Mouse (Mus musculus) stomach, embryonic 14.5 days (tissue): ENCODE measurements around the gene 2300002M23Rik. TPM values are rescaled to one million over a fixed set of nuclear protein-coding genes. Genes with fewer than 3 reads are reported as not detected.

Source experiments
- ATAC-seq: fragments of 200-750 bp; cut with Nextera tagmentation; 2 replicates; pipeline ENCODE4 v1.8.0; 2017; ENCODE audit warnings: low read depth, moderate TSS enrichment; ENCODE audit not compliant: insufficient number of reproducible peaks, insufficient read depth, low FRiP score
- H3K27ac ChIP-seq: fragments of 300-500 bp; sonication (generic); 2 replicates; pipeline ENCODE4 v1.5.1; 2014; ENCODE audit warnings: mild to moderate bottlenecking, low read length, moderate library complexity, mixed read lengths
- H3K27me3 ChIP-seq: fragments of 300-500 bp; sonication (generic); 2 replicates; pipeline ENCODE4 v1.6.1; 2014; ENCODE audit warnings: low read length, control low read depth, mixed read lengths; ENCODE audit not compliant: control insufficient read depth, insufficient read depth
- H3K36me3 ChIP-seq: fragments of 300-500 bp; sonication (generic); 2 replicates; pipeline ENCODE4 v1.6.1; 2014; ENCODE audit warnings: mild to moderate bottlenecking, control low read depth, low read length, moderate library complexity, mixed read lengths; ENCODE audit not compliant: control insufficient read depth, insufficient read depth
- H3K4me1 ChIP-seq: fragments of 300-500 bp; sonication (generic); 2 replicates; pipeline ENCODE4 v1.6.1; 2014; ENCODE audit warnings: low read length, control low read depth, mixed read lengths; ENCODE audit not compliant: control insufficient read depth, insufficient read depth
- H3K4me2 ChIP-seq: fragments of 300-500 bp; sonication (generic); replicated peaks from 2 replicates; pipeline ENCODE4 v1.6.1; 2014; ENCODE audit warnings: low read depth, low read length, control low read depth
- H3K4me3 ChIP-seq: fragments of 300-500 bp; sonication (generic); 2 replicates; pipeline ENCODE4 v1.5.1; 2014; ENCODE audit warnings: low read depth, low read length, control low read depth
- H3K9ac ChIP-seq: fragments of 300-500 bp; sonication (generic); replicated peaks from 2 replicates; pipeline ENCODE4 v1.6.1; 2014; ENCODE audit warnings: low read depth, mild to moderate bottlenecking, control low read depth, low read length, moderate library complexity, mixed read lengths
- H3K9me3 ChIP-seq: fragments of 300-500 bp; sonication (generic); 2 replicates; pipeline ENCODE4 v1.6.1; 2016; ENCODE audit warnings: low read depth, low read length, control low read depth; ENCODE audit not compliant: control insufficient read depth
- WGBS: fragments of 180-500 bp; shearing (Covaris S2); extraction: QIAGEN DNeasy Blood & Tissue Kit; methylation state at CpG from one replicate; pipeline ENCODE4 v1.1.7; 2014; 5-methylcytosine and 5-hydroxymethylcytosine counted together
- polyA plus RNA-seq: library from polyadenylated mRNA; unstranded; fragments of >200 nt; fragmentation: Nextera tagmentation; extraction: Ambion mirVana; gene quantifications from 2 replicates; pipeline ENCODE4 v1.2.1, GENCODE M21; 2014

Gene 2300002M23Rik
- polyA plus RNA-seq, 1 experiment from 2014 or later: not detected

GRCm38 (mm10) chr17:35597399-35597798, 30.1 kb downstream of the 2300002M23Rik start:
- no peaks in the 10 kb centered on the region for H3K36me3 ChIP-seq
- no peak for ATAC-seq
- H3K4me3 ChIP-seq: no peak overlapping the region
- no peaks in the 10 kb centered on the region for H3K9me3 ChIP-seq
- H3K27me3 ChIP-seq: no peaks in the 10 kb centered on the region
- WGBS: 92% methylated on average over 3 of the region's 3 CpGs
- H3K4me2 ChIP-seq: no peak overlapping the region
- no peak overlapping the region for H3K9ac ChIP-seq
- H3K4me1 ChIP-seq: no peaks in the 10 kb centered on the region
- no peak overlapping the region for H3K27ac ChIP-seq

GRCm38 (mm10) chr17:35601249-35601648, 34.0 kb downstream of the 2300002M23Rik start, which contains the start of gene Sfta2:
Sfta2 (plus strand) TSS chr17:35601549.
- no peaks in the 10 kb centered on the region for H3K27me3 ChIP-seq
- H3K4me2 ChIP-seq: no peak within 1 kb of the TSS
- ATAC-seq: 0 out of 2 replicates have a peak, but pooled peaks have one; percentile 21
- WGBS: 40% methylated on average over 2 of the region's 2 CpGs
- H3K36me3 ChIP-seq: no peaks in the 10 kb centered on the region
- no peaks in the 10 kb centered on the region for H3K9me3 ChIP-seq
- no peaks in the 10 kb centered on the region for H3K4me1 ChIP-seq
- H3K4me3 ChIP-seq: no peak within 1 kb of the TSS
- H3K27ac ChIP-seq: peak within 1 kb of the TSS; percentile 62; the same call in 1 of the 2 replicates
- no peak within 1 kb of the TSS for H3K9ac ChIP-seq

- Histone ChIP-seq H3K27ac (peak overlapping the region; percentile 62; the same call in 1 of the 2 replicates), H3K36me3 (no peaks in the 10 kb centered on the region), H3K9me3 (no peaks in the 10 kb centered on the region), H3K27me3 (no peaks in the 10 kb centered on the region), H3K9ac (no peak overlapping the region), H3K4me3 (no peak overlapping the region), H3K4me1 (no peaks in the 10 kb centered on the region), H3K4me2 (no peak overlapping the region)
- 26% methylated on average over 8 of the region's 8 CpGs for WGBS
- peak; percentile 91 for ATAC-seq
These were observed 34.6 kb downstream of the 2300002M23Rik start for GRCm38 (mm10) chr17:35601736-35602354.

GRCm38 (mm10) chr17:35617127-35617526, 49.9 kb downstream of the 2300002M23Rik start:
- 77% methylated on average over 4 of the region's 4 CpGs for WGBS
- H3K9me3 ChIP-seq: no peaks in the 10 kb centered on the region
- H3K4me2 ChIP-seq: no peak overlapping the region
- no peaks in the 10 kb centered on the region for H3K4me1 ChIP-seq
- no peak overlapping the region for H3K9ac ChIP-seq
- H3K36me3 ChIP-seq: no peaks in the 10 kb centered on the region
- no peak overlapping the region for H3K27ac ChIP-seq
- 0 out of 2 replicates have a peak, but pooled peaks have one; percentile 53 for ATAC-seq
- H3K27me3 ChIP-seq: no peaks in the 10 kb centered on the region
- H3K4me3 ChIP-seq: no peak overlapping the region

Other genes with a start within 250 kb of the 2300002M23Rik start
- gene H2-Q1, start 247.0 kb upstream of the 2300002M23Rik start, polyA plus RNA-seq: 0.49 and 0.60 TPM in 2 replicates
- gene H2-Q2, start 225.2 kb upstream of the 2300002M23Rik start, polyA plus RNA-seq: 2.3 and 3.1 TPM in 2 replicates
- gene H2-Q4, start 187.8 kb upstream of the 2300002M23Rik start, polyA plus RNA-seq: 2.1 and 3.3 TPM in 2 replicates
- 0.30 and 0.76 TPM in 2 replicates for gene H2-Q6, start 142.6 kb upstream of the 2300002M23Rik start, polyA plus RNA-seq
- gene H2-Q7, start 128.3 kb upstream of the 2300002M23Rik start, polyA plus RNA-seq: 2.6 and 4.6 TPM in 2 replicates
- gene H2-Q10, start 97.4 kb upstream of the 2300002M23Rik start, polyA plus RNA-seq: 0.71 and 1.1 TPM in 2 replicates
- 0.17 TPM in 1 of 2 replicates, not detected in the other for gene Pou5f1, start 61.4 kb upstream of the 2300002M23Rik start, polyA plus RNA-seq
- gene Tcf19, start 50.6 kb upstream of the 2300002M23Rik start, polyA plus RNA-seq: 87.4 and 90.1 TPM in 2 replicates
- 16.7 and 19.0 TPM in 2 replicates for gene Cchcr1, start 50.4 kb upstream of the 2300002M23Rik start, polyA plus RNA-seq
- gene Psors1c2, start 34.2 kb upstream of the 2300002M23Rik start, polyA plus RNA-seq: 0.81 and 1.1 TPM in 2 replicates
- gene Cdsn, start 15.3 kb upstream of the 2300002M23Rik start, polyA plus RNA-seq: 0.17 TPM in 1 of 2 replicates, not detected in the other
- gene Sfta2, start 34.1 kb downstream of the 2300002M23Rik start, polyA plus RNA-seq: 20.2 and 25.2 TPM in 2 replicates
- gene Gm9573, start 59.2 kb downstream of the 2300002M23Rik start, polyA plus RNA-seq: not detected in 2 replicates
- 13.2 and 13.4 TPM in 2 replicates for gene Mucl3, start 76.2 kb downstream of the 2300002M23Rik start, polyA plus RNA-seq
- gene Vars2, start 100.1 kb downstream of the 2300002M23Rik start, polyA plus RNA-seq: 14.0 and 18.7 TPM in 2 replicates
- gene Gtf2h4, start 106.3 kb downstream of the 2300002M23Rik start, polyA plus RNA-seq: 40.1 and 42.7 TPM in 2 replicates
- 50.4 and 50.6 TPM in 2 replicates for gene Ddr1, start 137.2 kb downstream of the 2300002M23Rik start, polyA plus RNA-seq